Mouse (Mus musculus) granulocyte monocyte progenitor cell, adult 5-6 weeks (primary cell): ENCODE data around the gene Srpr. TPM values are rescaled to one million over a fixed set of nuclear protein-coding genes. Genes with fewer than 3 reads are reported as not detected.

ENCODE experiments used
- ATAC-seq: replicated peaks from 2 replicates; pipeline ENCODE4 v1.8.0; 2016; ENCODE audit warnings: mild to moderate bottlenecking, moderate TSS enrichment, inconsistent platforms; ENCODE audit not compliant: poor library complexity, severe bottlenecking
- total RNA-seq, 2 experiments: library from RNA; stranded (forward) in 1 of 2; stranded (reverse) in 1 of 2; fragments of 200-712, 200-1000 nt in 1 of 2; fragments of >200 nt in 1 of 2; fragmentation: Nextera tagmentation in 1 of 2; gene quantifications; 2 replicates each; pipeline ENCODE4 v1.2.3; 2014 to 2017

Srpr gene
- total RNA-seq, 2 experiments from 2014 or later, result 75.6 to 86.8 TPM

DNA sequence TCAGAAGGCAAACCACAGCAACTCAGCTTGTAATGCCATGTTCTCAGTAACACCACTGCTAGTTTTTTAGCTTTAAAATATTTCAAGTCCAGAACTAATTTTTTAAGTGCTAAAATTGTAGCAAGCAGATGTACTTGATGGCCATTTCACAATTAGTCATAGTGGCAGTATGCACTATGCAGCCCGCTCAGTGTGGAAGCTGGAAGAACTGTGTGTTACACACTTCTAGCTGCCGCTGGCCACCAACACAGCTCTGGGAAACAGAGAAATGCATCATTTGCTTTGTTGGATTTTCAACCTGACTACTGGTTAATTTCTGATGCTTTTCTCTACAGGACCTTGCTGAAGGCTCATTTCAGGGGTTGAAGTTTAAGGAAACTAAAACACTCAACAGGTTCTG lies 47.4 kb downstream of the Srpr start:
- ATAC-seq, result no peak

DNA sequence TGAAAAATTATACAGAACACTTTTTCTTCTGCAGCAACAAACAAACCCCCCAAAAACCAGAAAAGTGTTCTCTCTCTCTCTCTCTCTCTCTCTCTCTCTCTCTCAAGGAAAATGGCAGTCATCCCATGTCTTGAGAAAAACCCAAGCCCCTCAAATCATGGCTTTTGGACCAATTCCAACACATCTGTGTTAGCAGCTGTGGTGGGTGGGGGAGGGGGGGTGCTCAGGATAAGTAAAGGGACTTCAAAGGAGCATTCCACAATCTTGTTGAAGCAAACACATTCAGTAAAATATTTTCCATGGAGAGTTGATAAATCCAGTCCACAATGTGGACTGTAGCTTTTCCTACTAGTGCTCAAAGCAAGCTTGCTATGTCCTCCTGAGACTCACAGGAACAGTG lies 49.5 kb downstream of the Srpr start:
- no peak for ATAC-seq

GRCm38 (mm10) chr9:35257365-35257764 lies 57.4 kb downstream of the Srpr start:
- ATAC-seq, result no peak

DNA sequence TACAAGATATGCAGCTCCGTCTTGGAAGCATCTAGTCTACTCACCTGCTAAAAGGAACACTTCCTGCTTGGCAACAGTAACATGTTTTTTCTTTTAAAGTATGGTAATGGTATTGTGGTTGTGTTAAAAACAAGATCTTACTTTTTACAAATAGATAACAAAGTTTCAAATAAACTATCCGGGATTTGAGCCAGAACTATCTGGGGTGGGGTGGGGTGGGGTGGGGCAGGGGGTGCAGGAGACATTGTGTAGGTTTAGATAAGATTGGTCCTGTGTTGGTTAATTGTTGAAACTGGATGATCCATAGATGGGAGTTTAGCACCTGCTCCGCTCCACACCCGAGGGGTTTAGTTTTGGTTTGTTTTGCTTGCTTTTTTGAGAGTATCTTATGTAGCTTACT lies 62.4 kb downstream of the Srpr start:
- ATAC-seq, result no peak

GRCm38 (mm10) chr9:35263431-35263830 lies 63.5 kb downstream of the Srpr start:
- ATAC-seq, result no peak

- ATAC-seq, result no peak
These were observed 64.5 kb downstream of the Srpr start for GRCm38 (mm10) chr9:35264509-35264908.

DNA sequence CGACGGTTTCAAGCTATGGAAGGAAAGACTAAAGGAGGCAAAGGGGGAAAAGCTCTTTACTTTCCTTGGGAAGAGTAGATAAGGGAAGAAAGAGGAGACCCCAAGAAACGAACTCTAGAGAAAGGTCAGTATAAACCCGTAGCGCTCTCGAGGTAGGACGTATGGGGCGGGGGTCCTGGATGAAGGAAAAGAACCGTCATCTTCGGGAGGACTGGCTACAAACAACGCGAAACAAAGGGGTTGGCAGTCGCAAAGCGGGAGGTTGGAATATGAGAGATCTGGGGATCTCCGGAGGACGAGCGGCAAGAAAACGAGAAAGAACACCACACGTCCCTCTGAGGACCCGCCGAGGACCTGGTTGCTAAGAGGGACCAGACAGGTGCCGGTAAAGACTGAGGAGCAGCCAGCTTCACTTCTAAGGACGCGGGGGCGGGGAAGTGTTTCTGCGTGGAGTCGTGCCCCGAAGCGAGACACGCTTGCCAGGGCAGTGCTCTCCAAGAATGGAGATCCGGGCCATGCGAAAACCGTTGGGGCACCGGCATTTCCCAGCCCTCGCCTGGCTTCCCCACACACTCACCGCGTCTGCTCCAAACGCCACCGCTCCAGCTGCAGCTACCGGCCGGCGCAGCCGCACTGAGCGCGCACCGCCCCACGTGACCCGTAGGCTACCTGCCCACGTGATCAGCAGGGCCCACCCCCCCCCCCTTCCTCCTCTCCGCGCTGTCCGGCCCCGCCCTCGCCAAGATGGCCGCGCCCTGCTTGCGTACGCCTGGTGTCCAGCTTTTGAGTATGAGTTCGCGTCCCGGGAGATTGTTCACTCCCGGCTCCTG lies 67.4 kb downstream of the Srpr start, which contains the start of the genes Fam118b and Rpusd4:
Fam118b (minus strand) TSS at position 660 of the 830 bp plus-strand sequence.
Rpusd4 (plus strand) TSS at position 720 of the 830 bp plus-strand sequence.
- peak; percentile 80 for ATAC-seq

- peak; percentile 26 for ATAC-seq
These were observed 68.2 kb downstream of the Srpr start for GRCm38 (mm10) chr9:35267976-35268715.

DNA sequence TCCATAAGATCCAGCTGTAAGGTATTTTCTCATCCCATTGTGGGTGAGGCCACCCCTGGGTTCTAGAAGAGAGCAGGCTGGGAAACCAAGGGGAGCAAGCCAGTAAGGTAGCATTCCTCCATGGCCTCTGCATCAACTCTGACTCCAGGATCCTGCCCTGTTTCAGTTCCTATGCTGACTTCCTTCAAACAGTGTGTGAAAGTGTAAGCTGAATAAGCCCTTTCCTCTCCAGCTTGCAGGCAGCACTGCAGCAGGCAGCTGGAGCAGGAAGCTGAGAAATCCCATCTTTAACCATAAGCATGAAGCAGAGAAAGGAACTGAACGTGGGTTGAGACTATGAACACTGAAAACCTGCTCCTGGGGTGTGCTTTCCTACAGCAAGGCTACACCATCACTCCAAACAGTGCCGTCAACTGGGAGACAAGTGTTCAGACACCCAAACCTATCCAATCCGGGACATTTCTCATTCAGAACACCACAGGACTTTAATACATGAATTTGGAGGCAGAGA lies 77.9 kb downstream of the Srpr start:
- ATAC-seq, result peak; percentile 71

GRCm38 (mm10) chr9:35278451-35278850 lies 78.5 kb downstream of the Srpr start:
- ATAC-seq, result no peak

DNA sequence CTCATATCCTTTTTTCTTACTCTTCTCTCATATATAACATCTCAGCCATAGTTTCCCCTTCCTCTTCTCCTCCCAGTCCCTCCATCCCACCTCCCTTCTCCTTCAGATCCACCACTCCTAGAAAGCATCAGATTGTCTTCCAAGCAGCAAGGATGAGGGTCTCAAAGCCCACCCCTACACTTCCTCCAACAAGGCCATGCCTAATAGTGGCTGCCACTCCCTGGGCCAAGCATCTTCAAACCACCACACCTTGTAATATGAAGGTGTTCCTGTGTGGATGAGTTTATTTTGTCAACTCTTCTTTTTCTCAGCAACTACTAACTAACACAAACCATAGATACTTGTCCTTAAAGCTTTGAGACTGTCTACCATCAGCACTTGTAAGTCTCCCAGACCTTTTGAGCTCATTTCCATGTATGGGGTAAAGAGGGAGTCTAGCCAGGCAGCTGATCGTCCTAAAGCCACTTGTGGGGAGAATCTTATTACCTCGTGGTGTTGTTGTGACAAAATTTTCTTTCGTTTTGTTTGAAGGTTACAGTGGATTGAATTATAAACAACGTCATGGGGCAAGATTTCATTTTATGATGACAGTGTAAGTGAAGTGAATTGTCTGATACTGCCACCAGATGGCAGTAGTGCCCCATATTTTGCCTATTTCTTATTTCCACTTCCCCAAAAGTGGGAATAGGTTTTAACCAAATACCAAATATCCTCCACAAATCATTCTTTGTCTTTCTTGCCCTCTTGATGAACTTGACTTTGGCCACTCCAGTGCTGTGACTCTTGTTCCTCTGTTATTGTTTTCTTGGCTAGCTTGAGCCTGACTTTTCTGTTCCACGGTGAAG lies 82.3 kb downstream of the Srpr start:
- peak; percentile 80 for ATAC-seq

DNA sequence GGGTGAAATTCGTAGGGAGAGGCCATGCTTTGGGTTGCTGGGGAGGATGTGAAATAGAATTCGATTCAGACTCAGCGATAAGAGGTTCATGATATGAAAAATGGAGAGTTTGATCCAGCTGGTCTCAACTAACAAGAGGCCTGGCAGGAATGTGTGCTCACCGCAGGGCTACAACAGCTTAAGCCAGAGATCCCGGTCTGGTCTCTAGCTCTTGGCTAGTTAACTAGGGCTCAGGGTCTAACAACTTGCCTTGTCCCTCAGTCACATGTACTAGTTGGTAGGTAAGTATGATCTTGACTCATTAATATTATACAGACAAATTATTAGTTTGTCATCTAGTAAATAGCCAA lies 82.9 kb downstream of the Srpr start:
- no peak for ATAC-seq

- ATAC-seq, result no peak
These were observed 83.6 kb downstream of the Srpr start for GRCm38 (mm10) chr9:35283415-35284069.

DNA sequence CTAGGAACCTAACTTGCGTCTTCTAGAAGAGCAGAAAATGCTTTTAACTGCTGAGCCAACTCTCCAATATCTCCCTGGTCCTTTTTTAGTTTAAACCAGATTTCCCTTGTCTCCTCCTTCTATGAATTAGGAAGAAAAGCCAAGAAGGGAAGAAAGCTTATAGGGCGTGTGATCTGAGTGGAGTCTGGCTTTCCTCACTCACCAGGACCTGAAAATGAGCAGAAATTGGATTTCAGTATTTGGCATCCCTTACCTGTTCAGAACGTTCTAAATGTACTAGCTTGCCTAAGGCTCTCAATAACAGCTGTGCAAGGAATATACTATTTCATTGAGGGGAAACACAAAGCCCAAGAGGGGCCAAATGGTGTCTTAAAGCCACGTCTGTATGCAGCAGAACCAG lies 84.4 kb downstream of the Srpr start:
- no peak for ATAC-seq

GRCm38 (mm10) chr9:35286351-35286750 lies 86.4 kb downstream of the Srpr start:
- ATAC-seq, result no peak

DNA sequence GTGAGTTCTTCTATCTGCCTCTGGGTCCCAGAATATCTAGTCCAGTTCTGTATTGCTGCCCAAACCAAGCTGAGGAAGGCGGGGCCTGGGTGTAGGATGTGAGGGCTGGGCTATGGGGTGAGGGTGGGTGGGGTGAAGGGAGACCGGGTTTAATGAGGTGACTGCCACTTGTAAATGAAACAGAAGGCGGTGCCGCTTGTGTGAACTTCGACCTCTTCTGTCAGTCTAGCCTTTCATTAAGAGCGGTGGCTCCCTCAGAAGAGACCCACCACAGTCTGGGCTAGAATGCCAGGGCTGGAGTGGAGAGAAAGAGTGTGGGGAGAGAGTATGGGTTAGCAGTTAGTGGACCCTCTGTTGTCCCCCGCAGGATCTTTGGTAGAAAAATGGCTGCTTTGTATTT lies 90.0 kb downstream of the Srpr start:
- no peak for ATAC-seq

DNA sequence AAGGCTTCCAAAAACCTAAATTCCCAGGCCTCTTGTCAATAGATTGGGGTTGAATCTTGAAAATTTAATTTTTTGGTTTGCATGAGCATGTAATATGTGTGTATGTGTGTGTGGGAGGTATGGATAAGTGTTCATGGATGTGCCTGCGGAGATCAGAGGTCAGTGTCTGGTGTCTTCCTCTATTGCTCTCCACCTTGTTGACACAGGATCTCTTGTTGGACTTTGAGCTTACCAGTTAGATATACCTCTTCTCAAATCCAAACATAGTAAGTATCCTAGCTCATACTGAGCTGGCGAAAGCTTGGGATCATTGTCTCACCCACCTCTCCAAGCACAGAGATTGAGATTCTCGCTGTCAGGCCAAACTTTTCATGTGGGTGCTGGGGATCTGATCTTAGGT lies 90.4 kb downstream of the Srpr start:
- no peak for ATAC-seq

DNA sequence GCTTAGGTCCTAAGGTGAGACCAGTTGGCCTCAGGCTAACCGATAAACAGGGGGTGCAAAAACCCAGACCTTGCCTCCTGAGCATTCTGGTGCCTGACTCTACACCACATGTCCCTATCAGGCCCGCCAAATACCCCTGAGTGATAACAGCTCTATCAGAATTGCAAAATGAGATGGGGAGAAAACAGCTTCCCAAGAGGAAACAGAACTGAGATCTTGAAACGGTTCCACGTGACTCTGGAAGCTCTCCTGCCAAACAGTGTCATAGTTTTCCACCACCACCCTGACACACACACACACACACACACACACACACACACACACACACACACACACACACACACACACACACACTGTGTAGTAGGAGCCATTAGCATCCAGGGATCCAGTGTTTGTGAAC lies 90.9 kb downstream of the Srpr start:
- ATAC-seq, result no peak

DNA sequence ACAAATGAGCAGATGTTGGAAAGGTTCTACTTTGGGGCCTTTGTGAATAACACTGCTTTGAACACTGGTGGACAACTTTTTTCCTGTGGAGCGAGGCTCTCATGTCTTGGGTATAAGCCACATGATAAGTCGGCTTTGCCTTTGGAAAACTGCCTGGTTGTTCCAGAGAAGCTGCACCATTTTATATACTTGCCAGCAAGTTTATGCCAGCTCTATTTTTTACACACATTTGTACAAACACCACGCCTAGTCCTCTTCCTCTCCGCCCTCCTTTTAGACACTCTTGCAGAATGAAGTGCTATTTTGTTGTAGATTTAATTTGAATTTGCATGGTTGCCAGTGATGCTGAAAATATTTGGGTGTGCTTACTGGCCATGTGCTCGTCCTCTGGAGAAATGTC lies 93.5 kb downstream of the Srpr start:
- ATAC-seq, result no peak
